Mouse (Mus musculus) thymus, postnatal 14 days (tissue): ENCODE data around the gene Jmjd1c.

Source experiments
- DNase-seq: peaks from one replicate; pipeline ENCODE4 v3.0.0; 2021

Jmjd1c gene

GRCm38 (mm10) chr10:67252353-67252752 lies 156.4 kb downstream of the Jmjd1c start:
- DNase-seq: no peak

- no peak for DNase-seq
These were observed 157.2 kb downstream of the Jmjd1c start for GRCm38 (mm10) chr10:67253115-67253514.

DNA sequence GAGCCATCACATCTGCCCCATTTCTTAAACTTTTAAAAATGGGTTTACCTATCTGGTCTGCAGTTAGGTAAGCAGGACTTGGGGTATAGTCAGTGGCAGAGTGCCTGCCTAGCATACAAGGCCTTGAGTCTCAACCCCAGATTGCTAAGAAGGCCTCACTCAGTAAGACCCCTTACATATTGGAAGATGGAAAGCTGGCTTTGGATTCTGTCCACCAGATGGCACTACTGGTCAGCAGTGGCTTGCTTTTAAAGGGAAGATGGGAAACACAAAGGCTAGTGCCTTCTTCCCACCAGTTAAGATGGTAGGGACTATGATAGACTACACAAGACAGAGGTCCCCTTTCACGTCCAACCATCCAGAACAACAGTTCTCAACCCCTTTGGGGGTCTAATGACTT lies 168.9 kb downstream of the Jmjd1c start:
- peak; percentile 46 for DNase-seq

- DNase-seq: no peak
These were observed 180.0 kb downstream of the Jmjd1c start for GRCm38 (mm10) chr10:67275916-67276315.

GRCm38 (mm10) chr10:67281852-67282251 lies 185.9 kb downstream of the Jmjd1c start:
- DNase-seq: no peak

DNA sequence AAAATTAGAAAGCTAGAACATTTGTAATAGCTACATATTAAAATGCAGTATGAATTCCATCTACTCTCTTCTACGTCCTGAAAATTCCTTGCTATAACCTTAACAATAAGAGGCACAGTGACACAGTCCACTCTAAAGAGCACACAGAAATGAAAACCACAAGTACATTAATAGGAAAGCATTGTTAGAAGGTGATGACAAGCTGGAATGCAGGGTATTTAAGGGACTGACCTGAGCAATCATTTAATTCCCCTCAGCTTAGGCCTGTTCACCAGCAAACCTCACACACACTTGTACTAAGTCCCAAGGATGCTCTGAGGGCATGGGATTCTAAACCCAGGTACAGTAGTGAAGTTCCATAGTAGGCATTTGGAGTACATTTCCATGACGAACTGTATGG lies 186.6 kb downstream of the Jmjd1c start:
- DNase-seq: no peak

- DNase-seq: no peak
These were observed 187.6 kb downstream of the Jmjd1c start for GRCm38 (mm10) chr10:67283516-67283915.

DNA sequence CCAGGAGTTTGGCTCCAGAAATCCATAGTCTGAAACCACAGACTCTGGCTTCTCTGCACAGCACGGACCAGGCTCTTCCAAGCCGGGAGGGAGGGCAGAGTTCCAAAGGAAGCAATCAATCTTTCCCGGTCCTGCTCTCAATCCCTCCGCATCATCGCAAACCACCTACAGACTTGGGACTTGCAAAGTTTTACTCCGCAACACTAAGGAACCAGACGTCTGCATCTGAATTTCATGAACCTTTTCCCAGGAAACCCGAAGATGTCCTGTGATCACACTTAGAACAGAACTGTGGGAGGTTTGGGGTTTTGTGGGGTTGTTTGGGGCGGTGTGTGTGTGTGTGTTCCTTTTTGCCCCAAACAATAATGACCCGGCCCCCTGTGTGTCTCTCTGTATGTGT lies 188.4 kb downstream of the Jmjd1c start:
- peak; percentile 4 for DNase-seq

GRCm38 (mm10) chr10:67284761-67285175 lies 188.8 kb downstream of the Jmjd1c start:
- peak; percentile 65 for DNase-seq

GRCm38 (mm10) chr10:67285176-67285814 lies 189.4 kb downstream of the Jmjd1c start, which contains the start of gene Nrbf2:
Gene Nrbf2, minus strand, starts transcription at chr10:67285305.
- peak; percentile 88 for DNase-seq

- no peak for DNase-seq
These were observed 192.0 kb downstream of the Jmjd1c start for GRCm38 (mm10) chr10:67287877-67288276.

DNA sequence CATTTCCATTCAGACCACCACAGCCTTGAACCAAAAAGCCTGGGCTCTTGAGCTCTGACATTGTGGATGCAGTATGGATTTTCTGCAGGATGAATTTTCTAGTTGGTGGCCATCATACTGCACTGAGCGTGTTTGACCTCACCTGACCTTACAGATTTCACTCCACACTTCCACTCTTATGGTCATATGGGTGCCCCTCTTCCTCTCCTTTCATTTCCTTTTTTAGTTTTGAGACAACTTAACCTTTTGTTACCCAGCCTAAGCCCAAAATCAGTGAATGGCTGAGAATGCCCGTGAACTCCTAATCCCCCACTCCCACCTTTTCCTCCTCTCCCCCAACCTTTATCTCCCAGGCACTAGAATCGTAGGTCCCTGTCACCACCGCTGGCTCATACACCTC lies 194.7 kb downstream of the Jmjd1c start:
- no peak for DNase-seq

DNA sequence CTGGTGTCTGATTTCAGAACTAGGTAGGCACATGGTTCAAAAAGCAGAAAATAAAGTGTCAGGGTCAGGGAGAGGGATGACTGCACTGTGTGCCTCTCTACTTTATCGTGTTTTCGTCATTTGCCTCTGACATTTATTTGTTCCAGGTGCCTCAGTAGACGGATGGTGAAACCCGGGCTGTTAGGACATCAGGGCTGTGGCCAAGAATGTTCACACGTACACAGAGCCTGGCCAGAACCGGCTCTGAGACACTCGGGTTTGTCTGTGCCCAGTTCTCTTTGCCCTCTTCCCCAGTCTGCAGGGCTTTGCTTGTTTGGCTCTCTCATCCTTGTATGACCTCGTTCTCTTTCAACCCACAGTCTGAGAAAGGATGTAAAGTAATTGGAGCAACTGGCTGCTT lies 195.2 kb downstream of the Jmjd1c start:
- no peak for DNase-seq

GRCm38 (mm10) chr10:67295331-67295730 lies 199.4 kb downstream of the Jmjd1c start:
- no peak for DNase-seq

GRCm38 (mm10) chr10:67295938-67296466 lies 200.1 kb downstream of the Jmjd1c start:
- no peak for DNase-seq

- DNase-seq: no peak
These were observed 200.7 kb downstream of the Jmjd1c start for GRCm38 (mm10) chr10:67296482-67297152.

- DNase-seq: no peak
These were observed 201.4 kb downstream of the Jmjd1c start for GRCm38 (mm10) chr10:67297175-67297855.

DNA sequence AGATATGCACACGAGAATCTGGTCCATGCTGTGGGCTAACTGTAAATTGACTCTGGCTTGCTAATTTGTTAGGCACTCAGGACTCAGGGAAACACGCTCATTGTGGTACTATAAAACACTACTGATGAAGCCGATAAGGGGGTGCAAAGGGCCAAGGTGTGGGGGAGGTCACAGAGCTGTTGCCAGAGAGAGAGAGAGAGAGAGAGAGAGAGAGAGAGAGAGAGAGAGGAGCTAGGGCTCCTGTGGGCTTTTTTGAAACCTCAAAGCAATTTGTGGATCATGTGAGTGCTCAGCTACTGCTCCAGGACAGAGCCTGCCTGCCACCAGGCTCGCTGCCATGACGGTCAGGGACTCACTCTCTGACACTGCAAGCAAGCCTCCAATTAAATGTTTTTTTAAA lies 202.9 kb downstream of the Jmjd1c start:
- DNase-seq: no peak

DNA sequence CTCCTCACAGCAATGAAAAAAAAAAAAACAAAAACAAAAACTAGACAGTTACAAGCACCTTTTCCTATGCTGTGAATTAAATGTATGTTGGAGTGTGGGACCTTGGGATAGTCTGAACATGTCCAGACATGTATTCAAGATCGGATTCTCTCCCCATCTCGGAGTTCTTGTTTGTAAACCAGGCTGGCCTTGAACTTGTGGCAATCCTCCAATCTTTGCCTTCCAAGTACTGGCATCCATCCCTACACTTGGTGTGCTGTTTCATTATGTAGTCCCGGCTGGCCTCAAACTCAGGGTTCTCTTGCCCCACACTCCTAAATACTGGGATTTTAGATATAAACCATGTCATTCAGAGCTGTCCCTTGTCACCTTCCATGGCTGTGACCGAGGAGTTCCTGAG lies 203.4 kb downstream of the Jmjd1c start:
- DNase-seq: no peak

DNA sequence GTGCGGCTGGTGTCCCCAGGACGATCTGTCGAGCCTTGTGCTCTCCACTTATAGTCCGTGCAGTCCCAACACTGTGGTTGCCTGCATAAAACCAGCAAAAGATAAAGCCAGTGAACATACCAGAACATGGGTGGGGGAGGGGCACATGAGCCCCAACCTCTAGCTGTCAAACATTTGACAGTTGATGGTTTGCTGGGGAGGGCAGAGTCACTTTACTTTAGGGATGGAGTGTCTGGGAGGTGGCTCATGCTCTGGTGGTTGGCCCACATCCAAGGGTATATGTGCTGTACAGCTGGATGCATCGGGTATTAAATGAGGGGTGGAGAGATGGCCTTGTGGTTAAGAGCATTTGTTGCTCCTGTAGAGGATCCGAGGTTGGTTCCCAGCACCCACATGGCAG lies 205.1 kb downstream of the Jmjd1c start:
- DNase-seq: no peak

- no peak for DNase-seq
These were observed 206.4 kb downstream of the Jmjd1c start for GRCm38 (mm10) chr10:67302340-67302739.
